Mouse (Mus musculus) midbrain, embryonic 14.5 days (tissue): ENCODE data around the gene Ripor2. TPM values are rescaled to one million over a fixed set of nuclear protein-coding genes. Genes with fewer than 3 reads are reported as not detected.

Experiments used
- ATAC-seq: fragments of 200-750 bp; cut with Nextera tagmentation; 2 replicates; pipeline ENCODE4 v1.8.0; 2017; ENCODE audit warnings: moderate number of reproducible peaks, moderate library complexity; ENCODE audit not compliant: low FRiP score, low TSS enrichment
- DNase-seq: peaks from one replicate; pipeline ENCODE4 v3.0.0-alpha.2; 2015
- H3K27ac ChIP-seq: fragments of 300-500 bp; sonication (generic); replicated peaks from 2 replicates; pipeline ENCODE4 v1.5.1; 2014; ENCODE audit warnings: mild to moderate bottlenecking, low read depth, low read length, moderate library complexity
- H3K27me3 ChIP-seq: fragments of 300-500 bp; sonication (generic); 2 replicates; pipeline ENCODE4 v1.6.1; 2014; ENCODE audit warnings: low read length, control low read depth, mixed read lengths; ENCODE audit not compliant: control insufficient read depth, insufficient read depth
- H3K36me3 ChIP-seq: fragments of 300-500 bp; sonication (generic); 2 replicates; pipeline ENCODE4 v1.6.1; 2014; ENCODE audit warnings: low read length, control low read depth; ENCODE audit not compliant: control insufficient read depth, insufficient read depth
- H3K4me1 ChIP-seq: fragments of 300-500 bp; sonication (generic); 2 replicates; pipeline ENCODE4 v1.6.1; 2014; ENCODE audit warnings: mild to moderate bottlenecking, antibody characterized with exemption, low read length, control low read depth; ENCODE audit not compliant: control insufficient read depth, insufficient read depth
- H3K4me2 ChIP-seq: fragments of 300-500 bp; sonication (generic); 2 replicates; pipeline ENCODE4 v1.6.1; 2014; ENCODE audit warnings: mild to moderate bottlenecking, low read length, moderate library complexity
- H3K4me3 ChIP-seq: fragments of 300-500 bp; sonication (generic); replicated peaks from 2 replicates; pipeline ENCODE4 v1.5.1; 2014; ENCODE audit warnings: low read depth, low read length
- H3K9ac ChIP-seq: fragments of 300-500 bp; sonication (generic); replicated peaks from 2 replicates; pipeline ENCODE4 v1.6.1; 2014; ENCODE audit warnings: mild to moderate bottlenecking, low read length, moderate library complexity
- H3K9me3 ChIP-seq: fragments of 300-500 bp; sonication (generic); 2 replicates; pipeline ENCODE4 v1.6.1; 2016; ENCODE audit warnings: low read length, control low read depth, mixed read lengths; ENCODE audit not compliant: control insufficient read depth
- WGBS: fragments of 180-500 bp; shearing (Covaris S2); extraction: QIAGEN DNeasy Blood & Tissue Kit; methylation state at CpG from one replicate; pipeline ENCODE4 v1.1.7; 2014; 5-methylcytosine and 5-hydroxymethylcytosine counted together
- polyA plus RNA-seq: library from polyadenylated mRNA; unstranded; fragments of >200 nt; fragmentation: Nextera tagmentation; extraction: Ambion mirVana; gene quantifications from 2 replicates; pipeline ENCODE4 v1.2.1, GENCODE M21; 2014

Gene Ripor2
- polyA plus RNA-seq, 1 experiment from 2014 or later = 33.4 TPM

GRCm38 (mm10) chr13:24607961-24608360, 26.0 kb downstream of the Ripor2 start:
- Histone ChIP-seq H3K9ac (no peak overlapping the region), H3K36me3 (no peaks in the 10 kb centered on the region), H3K4me1 (peaks cover 19% of the 10 kb centered on the region), H3K4me2 (no peak overlapping the region), H3K4me3 (no peak overlapping the region), H3K27me3 (no peaks in the 10 kb centered on the region), H3K27ac (no peak overlapping the region), H3K9me3 (no peaks in the 10 kb centered on the region)
- DNase-seq = no peak
- 87% methylated on average over 4 of the region's 4 CpGs for WGBS
- ATAC-seq = no peak

- H3K36me3 ChIP-seq = no peaks in the 10 kb centered on the region
These were observed 26.7 kb downstream of the Ripor2 start for GRCm38 (mm10) chr13:24608709-24609108.

GRCm38 (mm10) chr13:24610883-24611282, 28.9 kb downstream of the Ripor2 start:
- no peak overlapping the region for H3K27ac ChIP-seq
- DNase-seq (no peak), ATAC-seq (no peak)
- no peaks in the 10 kb centered on the region for H3K27me3 ChIP-seq
- WGBS = 87% methylated on average over 5 of the region's 5 CpGs
- no peaks in the 10 kb centered on the region for H3K36me3 ChIP-seq
- no peak overlapping the region for H3K4me2 ChIP-seq
- H3K9me3 ChIP-seq = no peaks in the 10 kb centered on the region
- H3K4me1 ChIP-seq = no peaks in the 10 kb centered on the region
- no peak overlapping the region for H3K4me3 ChIP-seq
- H3K9ac ChIP-seq = no peak overlapping the region

More at GRCm38 (mm10) chr13:24608709-24609108, 26.7 kb downstream of the Ripor2 start:
- no peak overlapping the region for H3K4me2 ChIP-seq
- DNase-seq = no peak
- 91% methylated on average over 1 of the region's 1 CpGs for WGBS
- peaks cover 17% of the 10 kb centered on the region for H3K4me1 ChIP-seq
- H3K27ac ChIP-seq = no peak overlapping the region
- H3K27me3 ChIP-seq = no peaks in the 10 kb centered on the region
- H3K4me3 ChIP-seq = no peak overlapping the region
- no peak overlapping the region for H3K9ac ChIP-seq
- no peaks in the 10 kb centered on the region for H3K9me3 ChIP-seq
- ATAC-seq = no peak

- DNase-seq (no peak), ATAC-seq (no peak)
- no peak overlapping the region for H3K4me2 ChIP-seq
- no peaks in the 10 kb centered on the region for H3K9me3 ChIP-seq
- H3K4me3 ChIP-seq = no peak overlapping the region
- H3K4me1 ChIP-seq = peaks cover 3% of the 10 kb centered on the region; the same call in 1 of the 2 replicates
- no peak overlapping the region for H3K9ac ChIP-seq
- no peaks in the 10 kb centered on the region for H3K36me3 ChIP-seq
- H3K27me3 ChIP-seq = no peaks in the 10 kb centered on the region
- H3K27ac ChIP-seq = no peak overlapping the region
- 92% methylated on average over 6 of the region's 6 CpGs for WGBS
These were observed 31.0 kb downstream of the Ripor2 start for GRCm38 (mm10) chr13:24613031-24613430.

GRCm38 (mm10) chr13:24613433-24613832, 31.4 kb downstream of the Ripor2 start:
- DNase-seq (no peak), ATAC-seq (no peak)
- 87% methylated on average over 3 of the region's 3 CpGs for WGBS
- H3K36me3 ChIP-seq = no peaks in the 10 kb centered on the region
- H3K9ac ChIP-seq = no peak overlapping the region
- H3K4me1 ChIP-seq = peaks cover 3% of the 10 kb centered on the region; the same call in 1 of the 2 replicates
- H3K27me3 ChIP-seq = no peaks in the 10 kb centered on the region
- H3K4me2 ChIP-seq = no peak overlapping the region
- no peaks in the 10 kb centered on the region for H3K9me3 ChIP-seq
- no peak overlapping the region for H3K27ac ChIP-seq
- H3K4me3 ChIP-seq = no peak overlapping the region

- H3K36me3 ChIP-seq = no peaks in the 10 kb centered on the region
- DNase-seq = no peak
- 70% methylated on average over 10 of the region's 10 CpGs for WGBS
- no peak overlapping the region for H3K4me3 ChIP-seq
- ATAC-seq = no peak
- no peaks in the 10 kb centered on the region for H3K27me3 ChIP-seq
- H3K27ac ChIP-seq = no peak overlapping the region
- no peak overlapping the region for H3K4me2 ChIP-seq
- no peak overlapping the region for H3K9ac ChIP-seq
- peaks cover 3% of the 10 kb centered on the region; the same call in 1 of the 2 replicates for H3K4me1 ChIP-seq
- H3K9me3 ChIP-seq = no peaks in the 10 kb centered on the region
These were observed 32.2 kb downstream of the Ripor2 start for GRCm38 (mm10) chr13:24613927-24614780.

- peaks cover 3% of the 10 kb centered on the region; the same call in 1 of the 2 replicates for H3K4me1 ChIP-seq
- ATAC-seq = no peak
- no peaks in the 10 kb centered on the region for H3K27me3 ChIP-seq
- DNase-seq = no peak
- no peaks in the 10 kb centered on the region for H3K9me3 ChIP-seq
- no peak overlapping the region for H3K4me2 ChIP-seq
- no peaks in the 10 kb centered on the region for H3K36me3 ChIP-seq
- H3K4me3 ChIP-seq = no peak overlapping the region
- H3K27ac ChIP-seq = no peak overlapping the region
- no peak overlapping the region for H3K9ac ChIP-seq
- WGBS = 55% methylated on average over 9 of the region's 9 CpGs
These were observed 34.1 kb downstream of the Ripor2 start for GRCm38 (mm10) chr13:24615921-24616565.

- Histone ChIP-seq H3K4me3 (no peak overlapping the region), H3K4me2 (no peak overlapping the region), H3K27me3 (no peaks in the 10 kb centered on the region), H3K36me3 (no peaks in the 10 kb centered on the region), H3K9me3 (no peaks in the 10 kb centered on the region), H3K4me1 (peaks cover 3% of the 10 kb centered on the region; the same call in 1 of the 2 replicates), H3K27ac (no peak overlapping the region), H3K9ac (no peak overlapping the region)
- ATAC-seq (no peak), DNase-seq (no peak)
- WGBS = 87% methylated on average over 8 of the region's 8 CpGs
These were observed 34.7 kb downstream of the Ripor2 start for GRCm38 (mm10) chr13:24616645-24617044.
